Mouse (Mus musculus): ENCODE measurements at regions not wholly inside any gene's neighbourhood (a gene's known extent, or its start where the extent isn't known, plus 50 kb on each side); places are given as distances from the start of the nearest gene placed in this dataset.
"Not testable (repeated sequence)": the region's sequence is repeated elsewhere in the genome, so short reads cannot be mapped to it uniquely, and the experiment has no call there.

- Histone ChIP-seq H3K27me3 (ENCODE audit: insufficient read depth, low read length) (no peaks in the 10 kb centered on the region), H3K36me3 (ENCODE audit: insufficient read depth) (no peaks in the 10 kb centered on the region), H3K4me1 (ENCODE audit: insufficient read depth) (no peaks in the 10 kb centered on the region), H3K4me3 (ENCODE audit: low read depth, low read length) (no peak overlapping the region), H3K4me2 (no peak overlapping the region), H3K9me3 (ENCODE audit: low read depth, low read length) (no peaks in the 10 kb centered on the region), H3K27ac (ENCODE audit: low read depth) (no peak overlapping the region), H3K9ac (no peak overlapping the region)
- ATAC-seq (ENCODE audit: insufficient read depth) (no peak), DNase-seq (no peak)
- 65% methylated on average over 3 of the region's 3 CpGs for WGBS
- TF ChIP-seq CTCF (IDR thresholded peaks at IDR 0.05; ENCODE audit: low read depth) = no peak
Measured at GRCm38 (mm10) chr17:26335551-26335950, 79.1 kb upstream of the Neurl1b start.

- DNase-seq = no peak
- Histone ChIP-seq H3K9ac (no peak overlapping the region), H3K9me3 (ENCODE audit: low read depth, low read length) (no peaks in the 10 kb centered on the region), H3K27ac (ENCODE audit: low read depth) (no peak overlapping the region), H3K4me3 (ENCODE audit: low read depth, low read length) (no peak overlapping the region), H3K27me3 (ENCODE audit: insufficient read depth, low read length) (no peaks in the 10 kb centered on the region), H3K36me3 (ENCODE audit: insufficient read depth) (no peaks in the 10 kb centered on the region), H3K4me1 (ENCODE audit: insufficient read depth) (no peaks in the 10 kb centered on the region), H3K4me2 (no peak overlapping the region)
- WGBS = 88% methylated on average over 1 of the region's 1 CpGs
- no peak for TF ChIP-seq CTCF (IDR thresholded peaks at IDR 0.05; ENCODE audit: low read depth)
- ATAC-seq (ENCODE audit: insufficient read depth) = no peak
Measured at GRCm38 (mm10) chr17:26336011-26336410, 78.6 kb upstream of the Neurl1b start.

- H3K36me3 ChIP-seq (ENCODE audit: insufficient read depth) = no peaks in the 10 kb centered on the region
- WGBS = 55% methylated on average over 3 of the region's 3 CpGs
Measured at GRCm38 (mm10) chr17:26337106-26337505, 77.5 kb upstream of the Neurl1b start.

GRCm38 (mm10) chr17:26345436-26345835, 69.2 kb upstream of the Neurl1b start:
- not testable (repeated sequence) for H3K36me3 ChIP-seq (ENCODE audit: insufficient read depth); ATAC-seq (ENCODE audit: insufficient read depth); H3K9ac ChIP-seq; H3K9me3 ChIP-seq (ENCODE audit: low read depth, low read length); H3K4me1 ChIP-seq (ENCODE audit: insufficient read depth); DNase-seq; H3K4me2 ChIP-seq; H3K27me3 ChIP-seq (ENCODE audit: insufficient read depth, low read length); H3K27ac ChIP-seq (ENCODE audit: low read depth); H3K4me3 ChIP-seq (ENCODE audit: low read depth, low read length)
- WGBS = 83% methylated on average over 7 of the region's 7 CpGs

More at GRCm38 (mm10) chr17:26337106-26337505, 77.5 kb upstream of the Neurl1b start:
- no peak overlapping the region for H3K27ac ChIP-seq (ENCODE audit: low read depth)
- no peak overlapping the region for H3K9ac ChIP-seq
- no peak for DNase-seq
- ATAC-seq (ENCODE audit: insufficient read depth) = no peak
- no peak overlapping the region for H3K4me3 ChIP-seq (ENCODE audit: low read depth, low read length)
- no peaks in the 10 kb centered on the region for H3K9me3 ChIP-seq (ENCODE audit: low read depth, low read length)
- H3K27me3 ChIP-seq (ENCODE audit: insufficient read depth, low read length) = no peaks in the 10 kb centered on the region
- TF ChIP-seq CTCF (IDR thresholded peaks at IDR 0.05; ENCODE audit: low read depth) = no peak
- no peaks in the 10 kb centered on the region for H3K4me1 ChIP-seq (ENCODE audit: insufficient read depth)
- H3K4me2 ChIP-seq = no peak overlapping the region

- H3K9me3 ChIP-seq (ENCODE audit: low read depth, low read length) = no peaks in the 10 kb centered on the region
- H3K9ac ChIP-seq = no peak overlapping the region
- peaks cover 4% of the 10 kb centered on the region; the same call in 1 of the 2 replicates for H3K4me1 ChIP-seq (ENCODE audit: insufficient read depth)
- H3K4me2 ChIP-seq = no peak overlapping the region
- no peak for DNase-seq
- no peaks in the 10 kb centered on the region for H3K27me3 ChIP-seq (ENCODE audit: insufficient read depth, low read length)
- no peaks in the 10 kb centered on the region for H3K36me3 ChIP-seq (ENCODE audit: insufficient read depth)
- no peak for ATAC-seq (ENCODE audit: insufficient read depth)
- no peak overlapping the region for H3K4me3 ChIP-seq (ENCODE audit: low read depth, low read length)
- no peak overlapping the region for H3K27ac ChIP-seq (ENCODE audit: low read depth)
- 72% methylated on average over 5 of the region's 5 CpGs for WGBS
- TF ChIP-seq CTCF (IDR thresholded peaks at IDR 0.05; ENCODE audit: low read depth) = no peak
Measured at GRCm38 (mm10) chr17:26348116-26348515, 66.5 kb upstream of the Neurl1b start.

GRCm38 (mm10) chr17:26349741-26350140, 64.9 kb upstream of the Neurl1b start:
- ATAC-seq (ENCODE audit: insufficient read depth) (no peak), DNase-seq (no peak)
- H3K9ac ChIP-seq = no peak overlapping the region
- no peaks in the 10 kb centered on the region for H3K27me3 ChIP-seq (ENCODE audit: insufficient read depth, low read length)
- whole genome bisulfite sequencing = 55% methylated on average over 2 of the region's 2 CpGs
- no peak overlapping the region for H3K4me3 ChIP-seq (ENCODE audit: low read depth, low read length)
- no peak overlapping the region for H3K4me2 ChIP-seq
- TF ChIP-seq CTCF (IDR thresholded peaks at IDR 0.05; ENCODE audit: low read depth) = no peak
- H3K4me1 ChIP-seq (ENCODE audit: insufficient read depth) = peaks cover 4% of the 10 kb centered on the region; the same call in 1 of the 2 replicates
- no peaks in the 10 kb centered on the region for H3K36me3 ChIP-seq (ENCODE audit: insufficient read depth)
- H3K9me3 ChIP-seq (ENCODE audit: low read depth, low read length) = no peaks in the 10 kb centered on the region
- H3K27ac ChIP-seq (ENCODE audit: low read depth) = no peak overlapping the region

GRCm38 (mm10) chr17:26350216-26350615, 64.4 kb upstream of the Neurl1b start:
- TF ChIP-seq CTCF (IDR thresholded peaks at IDR 0.05; ENCODE audit: low read depth) = no peak
- ATAC-seq (ENCODE audit: insufficient read depth) (no peak), DNase-seq (no peak)
- no peaks in the 10 kb centered on the region for H3K36me3 ChIP-seq (ENCODE audit: insufficient read depth)
- H3K4me1 ChIP-seq (ENCODE audit: insufficient read depth) = peaks cover 4% of the 10 kb centered on the region; the same call in 1 of the 2 replicates
- WGBS = 76% methylated on average over 5 of the region's 5 CpGs
- no peaks in the 10 kb centered on the region for H3K27me3 ChIP-seq (ENCODE audit: insufficient read depth, low read length)
- no peak overlapping the region for H3K4me2 ChIP-seq
- no peak overlapping the region for H3K9ac ChIP-seq
- no peak overlapping the region for H3K27ac ChIP-seq (ENCODE audit: low read depth)
- H3K9me3 ChIP-seq (ENCODE audit: low read depth, low read length) = no peaks in the 10 kb centered on the region
- no peak overlapping the region for H3K4me3 ChIP-seq (ENCODE audit: low read depth, low read length)

GRCm38 (mm10) chr17:26351991-26352390, 62.6 kb upstream of the Neurl1b start:
- ATAC-seq (ENCODE audit: insufficient read depth) = no peak

More at GRCm38 (mm10) chr17:26351991-26352390, 62.6 kb upstream of the Neurl1b start:
- WGBS = 72% methylated on average over 7 of the region's 7 CpGs
- DNase-seq = no peak
- Histone ChIP-seq H3K4me3 (ENCODE audit: low read depth, low read length) (no peak overlapping the region), H3K9ac (no peak overlapping the region), H3K36me3 (ENCODE audit: insufficient read depth) (no peaks in the 10 kb centered on the region), H3K4me1 (ENCODE audit: insufficient read depth) (peaks cover 4% of the 10 kb centered on the region; the same call in 1 of the 2 replicates), H3K27me3 (ENCODE audit: insufficient read depth, low read length) (no peaks in the 10 kb centered on the region), H3K4me2 (no peak overlapping the region), H3K9me3 (ENCODE audit: low read depth, low read length) (no peaks in the 10 kb centered on the region), H3K27ac (ENCODE audit: low read depth) (no peak overlapping the region)
- no peak for TF ChIP-seq CTCF (IDR thresholded peaks at IDR 0.05; ENCODE audit: low read depth)
